Mouse (Mus musculus): ENCODE measurements at regions not wholly inside any gene's neighbourhood (a gene's known extent, or its start where the extent isn't known, plus 50 kb on each side); places are given as distances from the start of the nearest gene placed in this dataset.

GRCm38 (mm10) chr13:48336602-48337001 lies 75.6 kb downstream of the Id4 start:
- Histone ChIP-seq H3K36me3 (ENCODE audit: control insufficient read depth, insufficient read depth, low read length) (no peaks in the 10 kb centered on the region), H3K27me3 (ENCODE audit: control insufficient read depth, insufficient read depth, low read length) (no peaks in the 10 kb centered on the region), H3K4me3 (ENCODE audit: low read depth, low read length) (no peak overlapping the region), H3K4me1 (replicated peaks; ENCODE audit: control insufficient read depth, insufficient read depth) (no peaks in the 10 kb centered on the region), H3K4me2 (replicated peaks; ENCODE audit: low read depth) (no peak overlapping the region), H3K9ac (ENCODE audit: low read length) (no peak overlapping the region), H3K9me3 (ENCODE audit: control insufficient read depth, low read length) (no peaks in the 10 kb centered on the region), H3K27ac (replicated peaks) (no peak overlapping the region)
- no peak for TF ChIP-seq EP300 (optimal IDR thresholded peaks at IDR 0.05)
- no peak for TF ChIP-seq CTCF (IDR thresholded peaks at IDR 0.05; ENCODE audit: low read depth)
- no peak for ATAC-seq (ENCODE audit: low FRiP score, low TSS enrichment)
- DNase-seq (ENCODE audit: low spot score): no peak
- 76% methylated on average over 11 of the region's 11 CpGs for WGBS

- no peak for TF ChIP-seq CTCF (IDR thresholded peaks at IDR 0.05; ENCODE audit: low read depth)
- TF ChIP-seq EP300 (optimal IDR thresholded peaks at IDR 0.05): no peak
- Histone ChIP-seq H3K4me1 (replicated peaks; ENCODE audit: control insufficient read depth, insufficient read depth) (no peaks in the 10 kb centered on the region), H3K4me3 (ENCODE audit: low read depth, low read length) (no peak overlapping the region), H3K9ac (ENCODE audit: low read length) (no peak overlapping the region), H3K9me3 (ENCODE audit: control insufficient read depth, low read length) (no peaks in the 10 kb centered on the region), H3K4me2 (replicated peaks; ENCODE audit: low read depth) (no peak overlapping the region), H3K36me3 (ENCODE audit: control insufficient read depth, insufficient read depth, low read length) (no peaks in the 10 kb centered on the region), H3K27me3 (ENCODE audit: control insufficient read depth, insufficient read depth, low read length) (no peaks in the 10 kb centered on the region), H3K27ac (replicated peaks) (no peak overlapping the region)
- WGBS: 35% methylated on average over 6 of the region's 6 CpGs
- peak; percentile 62 for DNase-seq (ENCODE audit: low spot score)
- ATAC-seq (ENCODE audit: low FRiP score, low TSS enrichment): peak; percentile 54; the same call in 1 of the 2 replicates
These were observed 77.5 kb downstream of the Id4 start for GRCm38 (mm10) chr13:48338561-48338960.

- H3K9ac ChIP-seq (ENCODE audit: low read length): no peak overlapping the region
- no peak overlapping the region for H3K4me3 ChIP-seq (ENCODE audit: low read depth, low read length)
- H3K36me3 ChIP-seq (ENCODE audit: control insufficient read depth, insufficient read depth, low read length): no peaks in the 10 kb centered on the region
- H3K9me3 ChIP-seq (ENCODE audit: control insufficient read depth, low read length): no peaks in the 10 kb centered on the region
- H3K4me1 ChIP-seq (replicated peaks; ENCODE audit: control insufficient read depth, insufficient read depth): no peaks in the 10 kb centered on the region
- ATAC-seq (ENCODE audit: low FRiP score, low TSS enrichment) (no peak), DNase-seq (ENCODE audit: low spot score) (no peak)
- H3K27me3 ChIP-seq (ENCODE audit: control insufficient read depth, insufficient read depth, low read length): no peaks in the 10 kb centered on the region
- no peak for TF ChIP-seq CTCF (IDR thresholded peaks at IDR 0.05; ENCODE audit: low read depth)
- no peak for TF ChIP-seq EP300 (optimal IDR thresholded peaks at IDR 0.05)
- H3K27ac ChIP-seq (replicated peaks): no peak overlapping the region
- H3K4me2 ChIP-seq (replicated peaks; ENCODE audit: low read depth): no peak overlapping the region
- 90% methylated on average over 9 of the region's 9 CpGs for WGBS
These were observed 89.1 kb downstream of the Id4 start for GRCm38 (mm10) chr13:48350124-48350523.

- Histone ChIP-seq H3K4me2 (replicated peaks; ENCODE audit: low read depth) (no peak overlapping the region), H3K4me3 (ENCODE audit: low read depth, low read length) (no peak overlapping the region), H3K27ac (replicated peaks) (no peak overlapping the region), H3K36me3 (ENCODE audit: control insufficient read depth, insufficient read depth, low read length) (no peaks in the 10 kb centered on the region), H3K9me3 (ENCODE audit: control insufficient read depth, low read length) (no peaks in the 10 kb centered on the region), H3K9ac (ENCODE audit: low read length) (no peak overlapping the region), H3K4me1 (replicated peaks; ENCODE audit: control insufficient read depth, insufficient read depth) (no peaks in the 10 kb centered on the region), H3K27me3 (ENCODE audit: control insufficient read depth, insufficient read depth, low read length) (no peaks in the 10 kb centered on the region)
- no peak for TF ChIP-seq CTCF (IDR thresholded peaks at IDR 0.05; ENCODE audit: low read depth)
- no peak for TF ChIP-seq EP300 (optimal IDR thresholded peaks at IDR 0.05)
- DNase-seq (ENCODE audit: low spot score) (no peak), ATAC-seq (ENCODE audit: low FRiP score, low TSS enrichment) (no peak)
- 54% methylated on average over 11 of the region's 11 CpGs for WGBS
These were observed 89.9 kb downstream of the Id4 start for GRCm38 (mm10) chr13:48350955-48351354.

GRCm38 (mm10) chr13:48357118-48357517 lies 96.1 kb downstream of the Id4 start:
- no peaks in the 10 kb centered on the region for H3K4me1 ChIP-seq (replicated peaks; ENCODE audit: control insufficient read depth, insufficient read depth)
- 76% methylated on average over 1 of the region's 1 CpGs for WGBS
- no peak overlapping the region for H3K9ac ChIP-seq (ENCODE audit: low read length)
- no peak overlapping the region for H3K27ac ChIP-seq (replicated peaks)
- no peak overlapping the region for H3K4me3 ChIP-seq (ENCODE audit: low read depth, low read length)
- no peak for TF ChIP-seq CTCF (IDR thresholded peaks at IDR 0.05; ENCODE audit: low read depth)
- no peak for TF ChIP-seq EP300 (optimal IDR thresholded peaks at IDR 0.05)
- H3K27me3 ChIP-seq (ENCODE audit: control insufficient read depth, insufficient read depth, low read length): no peaks in the 10 kb centered on the region
- H3K36me3 ChIP-seq (ENCODE audit: control insufficient read depth, insufficient read depth, low read length): no peaks in the 10 kb centered on the region
- DNase-seq (ENCODE audit: low spot score) (no peak), ATAC-seq (ENCODE audit: low FRiP score, low TSS enrichment) (no peak)
- no peak overlapping the region for H3K4me2 ChIP-seq (replicated peaks; ENCODE audit: low read depth)
- H3K9me3 ChIP-seq (ENCODE audit: control insufficient read depth, low read length): no peaks in the 10 kb centered on the region

- H3K27ac ChIP-seq (replicated peaks): no peak overlapping the region
- TF ChIP-seq CTCF (IDR thresholded peaks at IDR 0.05; ENCODE audit: low read depth) (no peak), EP300 (optimal IDR thresholded peaks at IDR 0.05) (no peak)
- H3K9me3 ChIP-seq (ENCODE audit: control insufficient read depth, low read length): no peaks in the 10 kb centered on the region
- no peaks in the 10 kb centered on the region for H3K27me3 ChIP-seq (ENCODE audit: control insufficient read depth, insufficient read depth, low read length)
- ATAC-seq (ENCODE audit: low FRiP score, low TSS enrichment): no peak
- H3K4me2 ChIP-seq (replicated peaks; ENCODE audit: low read depth): no peak overlapping the region
- H3K9ac ChIP-seq (ENCODE audit: low read length): no peak overlapping the region
- no peak overlapping the region for H3K4me3 ChIP-seq (ENCODE audit: low read depth, low read length)
- no peaks in the 10 kb centered on the region for H3K36me3 ChIP-seq (ENCODE audit: control insufficient read depth, insufficient read depth, low read length)
- 87% methylated on average over 7 of the region's 7 CpGs for WGBS
- DNase-seq (ENCODE audit: low spot score): no peak
- H3K4me1 ChIP-seq (replicated peaks; ENCODE audit: control insufficient read depth, insufficient read depth): no peaks in the 10 kb centered on the region
These were observed 96.6 kb downstream of the Id4 start for GRCm38 (mm10) chr13:48357640-48358039.
